In the genomic region with DNA sequence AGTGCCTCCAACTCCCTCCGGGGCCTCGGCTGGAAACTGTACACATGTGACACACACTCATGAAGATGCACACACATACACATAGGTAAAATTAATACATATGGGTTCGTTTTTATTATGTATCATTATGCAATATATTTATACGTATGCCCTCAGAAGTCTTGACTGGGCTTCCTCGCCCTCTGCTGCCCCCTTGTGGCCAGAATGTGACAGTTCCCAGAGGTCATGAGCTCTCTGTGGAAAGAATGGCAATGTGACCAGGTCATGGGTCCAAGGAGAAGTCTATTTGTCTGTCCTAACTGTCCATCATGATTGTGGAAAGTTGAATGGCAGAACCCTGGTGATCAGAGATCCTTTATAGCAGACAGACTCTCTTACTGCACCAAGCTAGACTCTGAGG, we compare ENCODE assay signal across 9 mouse cellular contexts. TPM values are rescaled to one million over a fixed set of nuclear protein-coding genes. Genes with fewer than 3 reads are reported as not detected.
A peak's percentile ranks its signal among the peaks of the same experiment; 100 is the strongest.
DNase-seq lines count a peak whose midpoint lies in the region; ATAC-seq and TF ChIP-seq lines count a peak whose summit lies in the region.
"Had no signal": no experiment of that assay in that cellular context is flagged by ENCODE, and none has a peak within 500 bp of the region (broad histone marks: within the 10 kb centered on the region; RNA-seq: fewer than 3 reads in every experiment).

No protein-coding gene starts in this region.

- no peaks in the 10 kb centered on the region for H3K9me3 ChIP-seq in heart, embryonic 11.5 days (replicated peaks; ENCODE audit: control insufficient read depth, low read length)
- H3K9me3 ChIP-seq in heart, embryonic 10.5 days = no peaks in the 10 kb centered on the region

- peak; percentile 97 for DNase-seq in heart, adult 11 months
- DNase-seq in adrenal gland, postnatal 10 days = peak; percentile 92
- DNase-seq in embryo, embryonic 11 days = peak; percentile 73
- DNase-seq in heart, embryonic 10.5 days (ENCODE audit: low spot score) = peak; percentile 87
- peak; percentile 40 to 80 for DNase-seq in layer of hippocampus, adult 18-20 months (ENCODE audit: low spot score in 2 of 2)
- peak; percentile 92 for DNase-seq in lung, postnatal 14 days

- H3K4me2 ChIP-seq in heart, embryonic 11.5 days = no peak overlapping the region

- no peak overlapping the region for H3K4me3 ChIP-seq in heart, embryonic 11.5 days (ENCODE audit: low read depth, low read length)
- no peak overlapping the region for H3K4me3 ChIP-seq in heart, embryonic 10.5 days
- no peak overlapping the region for H3K4me3 ChIP-seq in small intestine, adult 2 months (ENCODE audit: low read depth, low read length)
- H3K4me3 ChIP-seq: myocyte had no signal

- no peaks in the 10 kb centered on the region for H3K4me1 ChIP-seq in heart, embryonic 11.5 days (ENCODE audit: control insufficient read depth, insufficient read depth, low read length)
- H3K4me1 ChIP-seq in heart, embryonic 10.5 days = no peaks in the 10 kb centered on the region
- H3K4me1 ChIP-seq in small intestine, adult 2 months (ENCODE audit: control insufficient read depth, insufficient read depth, insufficient read length, low read length) = peaks cover 3% of the 10 kb centered on the region; the same call in 1 of the 2 replicates

- H3K27me3 ChIP-seq in heart, embryonic 11.5 days (ENCODE audit: control insufficient read depth, insufficient read depth, low read length) = no peaks in the 10 kb centered on the region
- peaks cover 12% of the 10 kb centered on the region; the same call in 1 of the 2 replicates for H3K27me3 ChIP-seq in heart, embryonic 10.5 days (ENCODE audit: insufficient read depth, poor library complexity, severe bottlenecking)
- H3K27me3 ChIP-seq in small intestine, adult 2 months (ENCODE audit: control insufficient read depth, insufficient read depth, low read length) = no peaks in the 10 kb centered on the region

- H3K27ac ChIP-seq in heart, embryonic 11.5 days (ENCODE audit: low read depth, low read length) = no peak overlapping the region
- H3K27ac ChIP-seq in heart, embryonic 10.5 days = no peak overlapping the region
- H3K27ac ChIP-seq in small intestine, adult 2 months (ENCODE audit: insufficient read depth, low read depth, low read length) = no peak overlapping the region

- H3K9ac ChIP-seq in heart, embryonic 11.5 days (ENCODE audit: low read depth, low read length) = no peak overlapping the region

- no peak for TF ChIP-seq POLR2A in small intestine, adult 2 months (IDR thresholded peaks at IDR 0.05; ENCODE audit: low read depth, low read length)

- ATAC-seq in heart, embryonic 11.5 days (replicated peaks; ENCODE audit: insufficient number of reproducible peaks, low FRiP score, low TSS enrichment) = no peak

- 18% methylated on average over 5 of the region's 5 CpGs for WGBS in heart, embryonic 11.5 days (ENCODE audit: insufficient replicate concordance)
- 30% methylated on average over 5 of the region's 5 CpGs for WGBS in heart, embryonic 10.5 days
- 11% methylated on average over 5 of the region's 5 CpGs for WGBS in small intestine, adult 2 months

- H3K36me3 ChIP-seq in heart, embryonic 11.5 days (ENCODE audit: control insufficient read depth, insufficient read depth, low read length) = no peaks in the 10 kb centered on the region
- H3K36me3 ChIP-seq in heart, embryonic 10.5 days = no peaks in the 10 kb centered on the region
- H3K36me3 ChIP-seq in small intestine, adult 2 months (ENCODE audit: control insufficient read depth, insufficient read depth, low read length) = no peaks in the 10 kb centered on the region

- peak; percentile 88; the same call in 1 of the 2 replicates for TF ChIP-seq CTCF in small intestine, adult 2 months (IDR thresholded peaks at IDR 0.05; ENCODE audit: extremely low read depth, insufficient read length, insufficient replicate concordance, low read depth, low read length)

RNA-seq across cellular contexts. Expression of a gene that starts 8.6 kb away (rescaled TPM):
- polyA plus RNA-seq in heart, embryonic 11.5 days (2014; fragmentation: Nextera tagmentation; extraction: Ambion mirVana) = 6.5 and 8.1 TPM in 2 replicates
- 10 to 100 TPM; 34.9 to 36.3 TPM for total RNA-seq in adrenal gland, postnatal 10 days (2021)
- 6.4 and 8.4 TPM in 2 replicates for polyA plus RNA-seq in heart, embryonic 10.5 days (2016; fragmentation: Nextera tagmentation; extraction: Ambion mirVana)
- total RNA-seq in layer of hippocampus, adult 18-20 months (2021) = 1 to 10 TPM; 9.0 TPM
- 12.1 and 16.7 TPM in 2 replicates for polyA plus RNA-seq in small intestine, adult 2 months (2012; rRNA removed)

RNA-seq across cellular contexts. Expression of a gene that starts 34.1 kb away (rescaled TPM):
- 5.7 and 10.3 TPM in 2 replicates for polyA plus RNA-seq in heart, embryonic 11.5 days (2014; fragmentation: Nextera tagmentation; extraction: Ambion mirVana)
- total RNA-seq in adrenal gland, postnatal 10 days (2021) = 10 to 100 TPM; 11.0 to 12.1 TPM
- 6.8 and 11.0 TPM in 2 replicates for polyA plus RNA-seq in heart, embryonic 10.5 days (2016; fragmentation: Nextera tagmentation; extraction: Ambion mirVana)
- 1 to 10 TPM; 1.8 to 2.2 TPM for total RNA-seq in layer of hippocampus, adult 18-20 months (2021)
- 3.5 and 8.1 TPM in 2 replicates for polyA plus RNA-seq in small intestine, adult 2 months (2012; rRNA removed)

RNA-seq across cellular contexts. Expression of a gene that starts 35.6 kb away (rescaled TPM):
- polyA plus RNA-seq in heart, embryonic 11.5 days (2014; fragmentation: Nextera tagmentation; extraction: Ambion mirVana) = 11.8 and 12.5 TPM in 2 replicates
- total RNA-seq in adrenal gland, postnatal 10 days (2021) = 10 to 100 TPM; 39.0 to 52.4 TPM
- polyA plus RNA-seq in heart, embryonic 10.5 days (2016; fragmentation: Nextera tagmentation; extraction: Ambion mirVana) = 10.2 and 16.6 TPM in 2 replicates
- total RNA-seq in layer of hippocampus, adult 18-20 months (2021) = 10 to 100 TPM; 67.3 to 69.1 TPM
- 16.1 and 32.2 TPM in 2 replicates for polyA plus RNA-seq in small intestine, adult 2 months (2012; rRNA removed)

RNA-seq across cellular contexts. Expression of a gene that starts 38.3 kb away (rescaled TPM):
- polyA plus RNA-seq in heart, embryonic 11.5 days (2014; fragmentation: Nextera tagmentation; extraction: Ambion mirVana) = not detected in 2 replicates
- total RNA-seq in adrenal gland, postnatal 10 days (2021) = not detected
- not detected in 2 replicates for polyA plus RNA-seq in heart, embryonic 10.5 days (2016; fragmentation: Nextera tagmentation; extraction: Ambion mirVana)
- total RNA-seq in layer of hippocampus, adult 18-20 months (2021) = not detected
- 33.4 and 104 TPM in 2 replicates for polyA plus RNA-seq in small intestine, adult 2 months (2012; rRNA removed)
- polyA plus RNA-seq: myocyte had no signal

RNA-seq across cellular contexts. Expression of a gene that starts 42.2 kb away (rescaled TPM):
- polyA plus RNA-seq in heart, embryonic 11.5 days (2014; fragmentation: Nextera tagmentation; extraction: Ambion mirVana) = 3.2 and 4.5 TPM in 2 replicates
- total RNA-seq in adrenal gland, postnatal 10 days (2021) = 1 to 10 TPM; 2.0 to 4.3 TPM
- 5.3 and 5.6 TPM in 2 replicates for polyA plus RNA-seq in heart, embryonic 10.5 days (2016; fragmentation: Nextera tagmentation; extraction: Ambion mirVana)
- under 1 TPM; 0.61 to 0.67 TPM for total RNA-seq in layer of hippocampus, adult 18-20 months (2021)
- 0.90 and 1.7 TPM in 2 replicates for polyA plus RNA-seq in small intestine, adult 2 months (2012; rRNA removed)
